Comparison of ENCODE assay signal across 15 mouse cellular contexts in genomic region chr6:128111784-128112183, GRCm38 (mm10). TPM values are rescaled to one million over a fixed set of nuclear protein-coding genes. Genes with fewer than 3 reads are reported as not detected.
DNase-seq lines count a peak whose midpoint lies in the region; ATAC-seq lines count a peak whose summit lies in the region.
"Had no signal": no experiment of that assay in that cellular context is flagged by ENCODE, and none has a peak within 500 bp of the region (broad histone marks: within the 10 kb centered on the region; RNA-seq: fewer than 3 reads in every experiment).

No protein-coding gene starts in this region.

- peak overlapping the region; percentile 44; the same call in 1 of the 2 replicates for H3K9ac ChIP-seq in heart, embryonic 14.5 days (ENCODE audit: low read length)
- H3K9ac ChIP-seq in embryonic facial prominence, embryonic 12.5 days = no peak overlapping the region
- H3K9ac ChIP-seq: liver, embryonic 12.5 days had no signal

- no peak for ATAC-seq in heart, embryonic 14.5 days (ENCODE audit: insufficient number of reproducible peaks, insufficient read depth, low FRiP score, low read depth)
- ATAC-seq in embryonic facial prominence, embryonic 12.5 days (ENCODE audit: insufficient number of reproducible peaks, insufficient read depth, low FRiP score, low TSS enrichment) = no peak
- ATAC-seq: inflammation-experienced regulatory T-cells, adult 6 months; liver, embryonic 12.5 days had no signal

- peaks cover 27 to 52% of the 10 kb centered on the region in 2 experiments for H3K4me1 ChIP-seq in heart, embryonic 14.5 days (ENCODE audit: control insufficient read depth in 2 of 2, insufficient read depth in 2 of 2, low read length in 2 of 2)
- H3K4me1 ChIP-seq in embryonic facial prominence, embryonic 12.5 days = peaks cover 43% of the 10 kb centered on the region
- peaks cover 44% of the 10 kb centered on the region for H3K4me1 ChIP-seq in limb, embryonic 10.5 days

- WGBS in heart, embryonic 14.5 days = 49% methylated on average over 7 of the region's 7 CpGs
- WGBS in embryonic facial prominence, embryonic 12.5 days = 55% methylated on average over 7 of the region's 7 CpGs
- WGBS in limb, embryonic 10.5 days = 57% methylated on average over 7 of the region's 7 CpGs

- H3K27ac ChIP-seq in heart, embryonic 14.5 days (replicated peaks in 1 of 2; ENCODE audit: control insufficient read depth in 1 of 2, insufficient read depth in 1 of 2, low read depth in 2 of 2, low read length in 2 of 2) = 0 out of 4 replicates have a peak overlapping the region, but pooled peaks of 1 of the 2 experiments have one; percentile 37
- peak overlapping the region; percentile 50; the same call in 1 of the 2 replicates for H3K27ac ChIP-seq in embryonic facial prominence, embryonic 12.5 days
- H3K27ac ChIP-seq in limb, embryonic 10.5 days = peak overlapping the region; percentile 74
- H3K27ac ChIP-seq: gastrocnemius, adult 2 months; liver, embryonic 12.5 days had no signal

- H3K9me3 ChIP-seq in heart, embryonic 14.5 days (ENCODE audit: control insufficient read depth, low read length) = no peaks in the 10 kb centered on the region
- H3K9me3 ChIP-seq in embryonic facial prominence, embryonic 12.5 days = no peaks in the 10 kb centered on the region
- no peaks in the 10 kb centered on the region for H3K9me3 ChIP-seq in limb, embryonic 10.5 days (replicated peaks)
- H3K9me3 ChIP-seq: liver, embryonic 12.5 days had no signal

- H3K27me3 ChIP-seq in heart, embryonic 14.5 days (ENCODE audit: control insufficient read depth, insufficient read depth, low read length) = no peaks in the 10 kb centered on the region
- no peaks in the 10 kb centered on the region for H3K27me3 ChIP-seq in embryonic facial prominence, embryonic 12.5 days
- no peaks in the 10 kb centered on the region for H3K27me3 ChIP-seq in limb, embryonic 10.5 days (ENCODE audit: low read depth, poor library complexity, severe bottlenecking)
- H3K27me3 ChIP-seq: liver, embryonic 12.5 days had no signal

- no peak overlapping the region for H3K4me3 ChIP-seq in heart, embryonic 14.5 days (ENCODE audit: control insufficient read depth in 1 of 2, insufficient read depth in 1 of 2, low read depth in 1 of 2, low read length in 2 of 2)
- no peak overlapping the region for H3K4me3 ChIP-seq in embryonic facial prominence, embryonic 12.5 days
- H3K4me3 ChIP-seq in limb, embryonic 10.5 days = no peak overlapping the region; the same call in 1 of the 2 replicates
- H3K4me3 ChIP-seq: gastrocnemius, adult 2 months; liver, embryonic 12.5 days had no signal

- H3K36me3 ChIP-seq in heart, embryonic 14.5 days (ENCODE audit: control insufficient read depth, insufficient read depth, low read length) = peaks cover 9% of the 10 kb centered on the region; the same call in 1 of the 2 replicates
- no peaks in the 10 kb centered on the region for H3K36me3 ChIP-seq in embryonic facial prominence, embryonic 12.5 days
- 0 out of 2 replicates have a peak, but pooled peaks cover 4% of the 10 kb centered on the region for H3K36me3 ChIP-seq in limb, embryonic 10.5 days
- H3K36me3 ChIP-seq: liver, embryonic 12.5 days had no signal

- no peak for DNase-seq in heart, adult 11 months
- peak; percentile 59 to 61 for DNase-seq in kidney, postnatal 25 days
- DNase-seq in kidney, adult 9 months = no peak
- DNase-seq in limb, embryonic 10.5 days (ENCODE audit: low spot score) = no peak
- DNase-seq in cerebellum, adult 9-10 months = no peak
- DNase-seq: adrenal gland, postnatal 10 days; cerebellum, adult 8-10 months; gastrocnemius, adult 2 months; lung, postnatal 14 days; right cerebral cortex, postnatal 14 days; thymus, adult 2 months had no signal

- H3K4me2 ChIP-seq in heart, embryonic 14.5 days (ENCODE audit: low read length) = no peak overlapping the region
- no peak overlapping the region for H3K4me2 ChIP-seq in embryonic facial prominence, embryonic 12.5 days (replicated peaks)
- H3K4me2 ChIP-seq: liver, embryonic 12.5 days had no signal

RNA-seq across cellular contexts. Expression of gene Tspan9, which starts 31.6 kb away (rescaled TPM):
- 142 and 143 TPM in 2 replicates for polyA plus RNA-seq in heart, embryonic 14.5 days (2014; fragmentation: Nextera tagmentation; extraction: Ambion mirVana)
- 108 and 110 TPM in 2 replicates for polyA plus RNA-seq in embryonic facial prominence, embryonic 12.5 days (2016; fragmentation: Nextera tagmentation; extraction: Ambion mirVana)
- polyA plus RNA-seq in limb, embryonic 10.5 days (2016; fragmentation: Nextera tagmentation; extraction: Ambion mirVana) = 61.2 and 78.5 TPM in 2 replicates

Comparison
In these comparisons a context has a peak if more than half of its experiments do, and no peak if none do; other contexts are left out.
1. DNase-seq: peak in kidney, postnatal 25 days (2 of 2); none in heart, adult 11 months (single experiment), kidney, adult 9 months (single experiment), limb, embryonic 10.5 days (single experiment) and cerebellum, adult 9-10 months (single experiment).